Mouse (Mus musculus) hindbrain, embryonic 15.5 days (tissue): ENCODE data around the gene Arl4a. TPM values are rescaled to one million over a fixed set of nuclear protein-coding genes. Genes with fewer than 3 reads are reported as not detected.

Experiments
- ATAC-seq: fragments of 200-750 bp; cut with Nextera tagmentation; 2 replicates; pipeline ENCODE4 v1.8.0; 2017; ENCODE audit warnings: low read depth, moderate number of reproducible peaks, moderate TSS enrichment; ENCODE audit not compliant: low FRiP score
- H3K27ac ChIP-seq: fragments of 300-500 bp; sonication (generic); replicated peaks from 2 replicates; pipeline ENCODE4 v1.5.1; 2015; ENCODE audit warnings: mild to moderate bottlenecking, inconsistent platforms
- H3K27me3 ChIP-seq: fragments of 300-500 bp; sonication (generic); 2 replicates; pipeline ENCODE4 v1.6.1; 2015; ENCODE audit warnings: control low read depth, inconsistent platforms
- H3K36me3 ChIP-seq: fragments of 300-500 bp; sonication (generic); 2 replicates; pipeline ENCODE4 v1.6.1; 2015; ENCODE audit warnings: control low read depth, inconsistent platforms
- H3K4me1 ChIP-seq: fragments of 300-500 bp; sonication (generic); replicated peaks from 2 replicates; pipeline ENCODE4 v1.6.1; 2015; ENCODE audit warnings: control low read depth, inconsistent platforms
- H3K4me2 ChIP-seq: fragments of 300-500 bp; sonication (generic); 2 replicates; pipeline ENCODE4 v1.6.1; 2015; ENCODE audit warnings: moderate library complexity, mild to moderate bottlenecking, inconsistent platforms
- H3K4me3 ChIP-seq: fragments of 300-500 bp; sonication (generic); 2 replicates; pipeline ENCODE4 v1.5.1; 2015; ENCODE audit warnings: mild to moderate bottlenecking, inconsistent platforms
- H3K9ac ChIP-seq: fragments of 300-500 bp; sonication (generic); 2 replicates; pipeline ENCODE4 v1.6.1; 2015; ENCODE audit warnings: inconsistent platforms
- H3K9me3 ChIP-seq: fragments of 300-500 bp; sonication (generic); 2 replicates; pipeline ENCODE4 v1.6.1; 2016; ENCODE audit warnings: control low read depth, inconsistent platforms
- WGBS: fragments of 180-500 bp; shearing (Covaris S2); methylation state at CpG from one replicate; pipeline ENCODE4 v1.1.7; 2015; 5-methylcytosine and 5-hydroxymethylcytosine counted together
- polyA plus RNA-seq: library from polyadenylated mRNA; unstranded; fragments of >200 nt; fragmentation: Nextera tagmentation; extraction: Ambion mirVana; gene quantifications from 2 replicates; pipeline ENCODE4 v1.2.1, GENCODE M21; 2015

The Arl4a gene
- 101 and 105 TPM in 2 replicates for polyA plus RNA-seq

- ATAC-seq = peak; percentile 93
- H3K9me3 ChIP-seq = no peaks in the 10 kb centered on the region
- peak within 1 kb of the TSS; percentile 76 for H3K4me3 ChIP-seq
- peak within 1 kb of the TSS; percentile 96 for H3K27ac ChIP-seq
- under 1% methylated on average over 54 of the region's 68 CpGs for WGBS
- peak within 1 kb of the TSS; percentile 65 for H3K4me2 ChIP-seq
- H3K36me3 ChIP-seq = no peaks in the 10 kb centered on the region
- H3K4me1 ChIP-seq = peaks cover 27% of the 10 kb centered on the region
- H3K9ac ChIP-seq = peak within 1 kb of the TSS; percentile 90
- H3K27me3 ChIP-seq = no peaks in the 10 kb centered on the region
Observed at GRCm38 (mm10) chr12:40037876-40038463, at the start of gene Arl4a. Arl4a (minus strand) TSS chr12:40038025.

GRCm38 (mm10) chr12:40085731-40086322 lies 48.0 kb upstream of the Arl4a start:
- Histone ChIP-seq H3K4me1 (no peaks in the 10 kb centered on the region), H3K4me2 (no peak overlapping the region), H3K36me3 (no peaks in the 10 kb centered on the region), H3K27me3 (no peaks in the 10 kb centered on the region), H3K27ac (no peak overlapping the region), H3K4me3 (no peak overlapping the region), H3K9me3 (no peaks in the 10 kb centered on the region), H3K9ac (no peak overlapping the region)
- no peak for ATAC-seq
- 59% methylated on average over 5 of the region's 5 CpGs for WGBS

GRCm38 (mm10) chr12:40082453-40083238 lies 44.8 kb upstream of the Arl4a start:
- WGBS = 40% methylated on average over 5 of the region's 6 CpGs
- Histone ChIP-seq H3K4me2 (no peak overlapping the region), H3K27ac (no peak overlapping the region)

GRCm38 (mm10) chr12:40082048-40082447 lies 44.2 kb upstream of the Arl4a start:
- no peaks in the 10 kb centered on the region for H3K36me3 ChIP-seq
- no peaks in the 10 kb centered on the region for H3K4me1 ChIP-seq
- no peak overlapping the region for H3K9ac ChIP-seq
- WGBS = 82% methylated on average over 5 of the region's 5 CpGs
- H3K9me3 ChIP-seq = no peaks in the 10 kb centered on the region
- H3K4me2 ChIP-seq = no peak overlapping the region
- ATAC-seq = no peak
- H3K4me3 ChIP-seq = no peak overlapping the region
- no peaks in the 10 kb centered on the region for H3K27me3 ChIP-seq
- H3K27ac ChIP-seq = no peak overlapping the region

More at GRCm38 (mm10) chr12:40082453-40083238, 44.8 kb upstream of the Arl4a start:
- no peaks in the 10 kb centered on the region for H3K36me3 ChIP-seq
- H3K4me3 ChIP-seq = no peak overlapping the region
- no peak for ATAC-seq
- no peak overlapping the region for H3K9ac ChIP-seq
- no peaks in the 10 kb centered on the region for H3K9me3 ChIP-seq
- no peaks in the 10 kb centered on the region for H3K4me1 ChIP-seq
- no peaks in the 10 kb centered on the region for H3K27me3 ChIP-seq

GRCm38 (mm10) chr12:40073660-40074059 lies 35.8 kb upstream of the Arl4a start:
- Histone ChIP-seq H3K27ac (no peak overlapping the region), H3K4me3 (no peak overlapping the region), H3K4me2 (no peak overlapping the region), H3K27me3 (no peaks in the 10 kb centered on the region), H3K9ac (no peak overlapping the region), H3K4me1 (no peaks in the 10 kb centered on the region), H3K9me3 (no peaks in the 10 kb centered on the region), H3K36me3 (no peaks in the 10 kb centered on the region)
- no peak for ATAC-seq
- WGBS = 66% methylated on average over 5 of the region's 5 CpGs

- Histone ChIP-seq H3K27me3 (no peaks in the 10 kb centered on the region), H3K9me3 (no peaks in the 10 kb centered on the region), H3K4me2 (no peak overlapping the region), H3K4me3 (no peak overlapping the region), H3K36me3 (no peaks in the 10 kb centered on the region), H3K9ac (no peak overlapping the region), H3K4me1 (no peaks in the 10 kb centered on the region), H3K27ac (no peak overlapping the region)
- 75% methylated on average over 1 of the region's 1 CpGs for WGBS
- no peak for ATAC-seq
Observed at GRCm38 (mm10) chr12:40047024-40047423, 9.2 kb upstream of the Arl4a start.

GRCm38 (mm10) chr12:40043816-40044585 lies 6.2 kb upstream of the Arl4a start:
- no peak overlapping the region for H3K27ac ChIP-seq
- 75% methylated on average over 8 of the region's 8 CpGs for WGBS
- H3K4me3 ChIP-seq = no peak overlapping the region
- H3K4me1 ChIP-seq = no peaks in the 10 kb centered on the region
- no peak overlapping the region for H3K9ac ChIP-seq
- no peaks in the 10 kb centered on the region for H3K36me3 ChIP-seq
- H3K27me3 ChIP-seq = no peaks in the 10 kb centered on the region
- no peaks in the 10 kb centered on the region for H3K9me3 ChIP-seq
- no peak overlapping the region for H3K4me2 ChIP-seq
- no peak for ATAC-seq

GRCm38 (mm10) chr12:40040067-40040466 lies 2.2 kb upstream of the Arl4a start:
- no peak for ATAC-seq
- Histone ChIP-seq H3K36me3 (no peaks in the 10 kb centered on the region), H3K27ac (no peak overlapping the region), H3K4me1 (peaks cover 17% of the 10 kb centered on the region), H3K9ac (no peak overlapping the region), H3K27me3 (no peaks in the 10 kb centered on the region), H3K9me3 (no peaks in the 10 kb centered on the region), H3K4me2 (no peak overlapping the region), H3K4me3 (no peak overlapping the region)

GRCm38 (mm10) chr12:40037226-40037813 lies 505 bp downstream of the Arl4a start:
- no peaks in the 10 kb centered on the region for H3K9me3 ChIP-seq
- 0% methylated on average over 57 of the region's 60 CpGs for WGBS
- peaks cover 27% of the 10 kb centered on the region for H3K4me1 ChIP-seq
- H3K36me3 ChIP-seq = no peaks in the 10 kb centered on the region
- peak overlapping the region; percentile 65 for H3K4me2 ChIP-seq
- peak overlapping the region; percentile 76 for H3K4me3 ChIP-seq
- H3K27ac ChIP-seq = peak overlapping the region; percentile 96
- no peaks in the 10 kb centered on the region for H3K27me3 ChIP-seq
- ATAC-seq = peak; percentile 97
- peak overlapping the region; percentile 90 for H3K9ac ChIP-seq

GRCm38 (mm10) chr12:40036666-40037065 lies 1.2 kb downstream of the Arl4a start:
- H3K27me3 ChIP-seq = no peaks in the 10 kb centered on the region
- peaks cover 27% of the 10 kb centered on the region for H3K4me1 ChIP-seq
- H3K27ac ChIP-seq = peak overlapping the region; percentile 96
- H3K36me3 ChIP-seq = no peaks in the 10 kb centered on the region
- peak overlapping the region; percentile 76 for H3K4me3 ChIP-seq
- H3K4me2 ChIP-seq = peak overlapping the region; percentile 65
- 4% methylated on average over 11 of the region's 11 CpGs for WGBS
- ATAC-seq = no peak
- no peaks in the 10 kb centered on the region for H3K9me3 ChIP-seq
- H3K9ac ChIP-seq = peak overlapping the region; percentile 90

GRCm38 (mm10) chr12:40035506-40035905 lies 2.3 kb downstream of the Arl4a start:
- Histone ChIP-seq H3K9ac (peak overlapping the region; percentile 90; the same call in 1 of the 2 replicates), H3K4me2 (peak overlapping the region; percentile 65), H3K4me3 (peak overlapping the region; percentile 76), H3K9me3 (no peaks in the 10 kb centered on the region), H3K36me3 (0 out of 2 replicates have a peak, but pooled peaks cover 3% of the 10 kb centered on the region), H3K4me1 (peaks cover 27% of the 10 kb centered on the region), H3K27ac (peak overlapping the region; percentile 96), H3K27me3 (no peaks in the 10 kb centered on the region)
- ATAC-seq = no peak
- 45% methylated on average over 4 of the region's 4 CpGs for WGBS
